Mouse (Mus musculus): ENCODE measurements at regions not wholly inside any gene's neighbourhood (a gene's known extent, or its start where the extent isn't known, plus 50 kb on each side); places are given as distances from the start of the nearest gene placed in this dataset.

DNA sequence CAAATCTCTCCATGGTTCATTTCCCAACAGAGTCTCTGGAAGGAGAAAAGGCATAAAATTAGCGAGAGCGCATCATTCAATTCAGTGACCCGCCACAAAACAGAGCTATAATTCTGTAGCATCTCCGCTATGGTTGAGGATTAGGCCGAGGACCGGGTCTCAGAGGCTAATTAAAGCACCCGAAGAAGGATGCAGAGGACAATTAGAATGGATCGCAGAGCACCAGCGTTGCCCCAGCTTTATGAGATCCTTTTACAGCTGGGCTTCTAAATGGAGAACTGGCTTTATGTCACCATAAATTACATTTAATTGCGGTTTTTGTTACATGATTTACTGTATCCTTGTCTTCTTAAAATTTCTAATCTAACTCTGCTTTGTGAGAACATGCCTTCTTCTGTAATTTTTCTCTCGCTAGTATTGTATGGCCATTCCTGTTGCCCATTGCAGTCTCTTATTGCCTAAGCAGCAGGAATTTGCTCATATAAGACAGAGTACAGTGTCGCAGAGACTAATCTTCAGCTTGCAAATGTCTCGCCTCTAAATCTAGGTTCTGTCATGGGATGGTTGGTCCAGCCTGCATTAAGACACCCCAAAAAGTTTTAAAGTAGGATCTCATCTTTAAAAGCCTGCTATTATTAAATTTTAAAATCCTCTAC, 793.5 kb downstream of the Rps29 start:
- peak; percentile 14 for DNase-seq (ENCODE audit: low read depth, low spot score)

DNA sequence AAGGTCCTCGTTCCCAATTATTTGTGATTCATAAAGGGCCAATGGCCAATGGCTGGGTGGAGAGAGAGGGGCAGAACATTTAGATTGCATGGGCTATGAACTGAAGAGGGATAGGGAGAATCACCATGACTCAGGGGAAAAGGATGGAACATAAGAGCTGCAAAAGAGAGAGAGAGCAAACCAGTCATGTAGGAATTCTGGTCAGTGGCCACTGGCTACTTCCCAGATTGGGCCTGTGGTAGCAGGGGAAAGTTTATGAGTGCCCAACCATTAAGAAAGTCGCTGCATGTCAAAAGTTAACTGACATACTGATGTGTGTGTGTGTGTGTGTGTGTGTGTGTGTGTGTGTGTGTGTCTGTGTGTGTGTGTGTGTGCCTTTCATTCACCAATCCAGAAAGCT, 795.8 kb downstream of the Rps29 start:
- no peak for DNase-seq (ENCODE audit: low read depth, low spot score)

DNA sequence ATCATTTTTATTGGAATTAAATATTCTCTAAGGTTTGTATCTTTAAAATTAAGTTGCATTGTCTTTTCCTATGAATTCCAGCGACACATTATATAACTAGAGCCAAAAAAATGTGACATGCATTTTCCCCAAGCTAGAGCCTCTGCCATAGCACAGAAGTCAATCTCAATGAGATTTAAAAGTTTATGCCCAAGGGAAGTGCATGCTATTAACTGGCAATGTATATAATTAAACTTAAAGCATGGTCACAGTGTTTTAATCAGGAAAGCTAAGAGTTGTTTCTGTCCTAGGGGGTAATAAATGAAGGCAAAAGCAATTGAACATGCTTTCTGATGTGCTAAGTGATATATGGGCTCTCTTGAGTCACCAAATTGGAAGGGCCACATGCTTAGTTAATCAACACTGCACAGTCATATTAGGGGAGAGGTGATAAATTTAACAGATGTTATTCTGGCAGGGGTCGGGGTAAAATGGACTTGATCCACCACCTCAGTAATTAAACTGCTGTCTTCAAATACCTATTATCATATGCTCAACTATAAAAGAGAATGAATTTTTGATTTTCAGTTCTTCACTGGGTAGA, 812.4 kb downstream of the Rps29 start:
- no peak for DNase-seq (ENCODE audit: low read depth, low spot score)

DNA sequence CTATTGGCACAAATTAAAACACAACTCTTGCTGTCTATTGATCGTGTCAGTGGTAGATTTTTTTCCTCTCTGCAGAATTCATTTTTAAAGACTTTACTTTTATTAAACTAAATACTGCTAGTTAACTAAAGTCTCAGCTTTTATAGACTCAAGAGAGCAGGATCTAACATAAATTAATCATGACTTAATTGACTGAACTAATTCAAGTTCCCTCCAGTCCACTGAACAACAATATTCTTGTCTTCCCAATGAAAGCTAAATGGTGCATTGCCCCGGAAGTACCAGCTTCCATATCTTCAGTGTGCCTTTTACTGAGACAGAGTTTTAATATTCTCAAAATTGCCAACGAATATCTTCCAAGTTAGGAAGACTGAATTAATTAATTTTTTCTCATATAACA, 825.2 kb downstream of the Rps29 start:
- DNase-seq (ENCODE audit: low read depth, low spot score), result no peak

DNA sequence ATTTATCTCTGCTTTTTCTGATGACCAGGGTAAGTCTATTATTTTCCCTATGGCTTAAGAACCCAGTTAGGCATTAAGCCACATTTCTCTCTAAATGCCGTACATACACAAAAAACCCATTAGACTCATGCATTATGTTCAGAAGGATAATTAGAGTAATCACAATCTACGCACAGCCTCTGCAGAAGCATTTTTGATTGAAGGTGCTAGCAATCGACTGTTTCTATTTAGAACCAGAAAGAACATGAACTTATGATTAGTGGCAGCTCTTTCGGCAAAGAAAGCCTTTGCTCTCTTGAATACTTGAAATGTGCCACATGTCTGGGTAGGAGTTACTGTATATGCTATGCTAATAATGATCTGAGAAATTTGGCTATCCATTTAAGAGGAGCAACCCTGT, 825.6 kb downstream of the Rps29 start:
- no peak for DNase-seq (ENCODE audit: low read depth, low spot score)

DNA sequence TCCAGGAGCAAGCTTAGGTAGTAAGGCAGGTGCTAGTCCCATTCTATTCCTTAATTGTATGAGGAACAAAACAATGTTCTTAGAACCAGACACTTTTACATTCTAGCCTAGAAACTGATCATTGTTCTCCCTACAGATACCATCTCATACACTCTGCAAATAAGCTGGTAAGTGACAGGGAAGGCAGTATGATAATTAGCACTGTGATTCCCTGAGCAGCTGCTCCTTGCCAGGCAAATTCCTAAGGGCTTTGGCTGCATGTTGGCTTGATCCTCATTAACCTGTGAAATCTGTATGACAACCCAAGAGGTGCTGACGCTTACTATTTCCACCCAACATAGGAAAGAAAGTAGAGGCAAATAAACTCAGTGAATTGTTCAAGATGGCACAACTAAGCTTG, 826.5 kb downstream of the Rps29 start:
- DNase-seq (ENCODE audit: low read depth, low spot score), result no peak

Measured in embryo, embryonic 11.5 days (tissue).